Mouse (Mus musculus) left cerebral cortex, postnatal 4 days (tissue): ENCODE data around the gene Fam69b. TPM values are rescaled to one million over a fixed set of nuclear protein-coding genes. Genes with fewer than 3 reads are reported as not detected.
A peak's percentile ranks its signal among the peaks of the same experiment; 100 is the strongest.

ENCODE experiments used
- DNase-seq: peaks from one replicate; pipeline ENCODE4 v3.0.0-alpha.2; 2022
- intact Hi-C: fragments of 180-260 bp; cut with DNase I; formaldehyde crosslinking; loops from one replicate; pipeline ENCODE4 v1.15.1; 2025
- total RNA-seq, 2 experiments: library from RNA; stranded (reverse); gene quantifications; 2 replicates each; pipeline ENCODE4 v1.2.3; 2021

Gene Fam69b
- 10 to 100 TPM; 81.8 to 85.1 TPM for total RNA-seq

DNA sequence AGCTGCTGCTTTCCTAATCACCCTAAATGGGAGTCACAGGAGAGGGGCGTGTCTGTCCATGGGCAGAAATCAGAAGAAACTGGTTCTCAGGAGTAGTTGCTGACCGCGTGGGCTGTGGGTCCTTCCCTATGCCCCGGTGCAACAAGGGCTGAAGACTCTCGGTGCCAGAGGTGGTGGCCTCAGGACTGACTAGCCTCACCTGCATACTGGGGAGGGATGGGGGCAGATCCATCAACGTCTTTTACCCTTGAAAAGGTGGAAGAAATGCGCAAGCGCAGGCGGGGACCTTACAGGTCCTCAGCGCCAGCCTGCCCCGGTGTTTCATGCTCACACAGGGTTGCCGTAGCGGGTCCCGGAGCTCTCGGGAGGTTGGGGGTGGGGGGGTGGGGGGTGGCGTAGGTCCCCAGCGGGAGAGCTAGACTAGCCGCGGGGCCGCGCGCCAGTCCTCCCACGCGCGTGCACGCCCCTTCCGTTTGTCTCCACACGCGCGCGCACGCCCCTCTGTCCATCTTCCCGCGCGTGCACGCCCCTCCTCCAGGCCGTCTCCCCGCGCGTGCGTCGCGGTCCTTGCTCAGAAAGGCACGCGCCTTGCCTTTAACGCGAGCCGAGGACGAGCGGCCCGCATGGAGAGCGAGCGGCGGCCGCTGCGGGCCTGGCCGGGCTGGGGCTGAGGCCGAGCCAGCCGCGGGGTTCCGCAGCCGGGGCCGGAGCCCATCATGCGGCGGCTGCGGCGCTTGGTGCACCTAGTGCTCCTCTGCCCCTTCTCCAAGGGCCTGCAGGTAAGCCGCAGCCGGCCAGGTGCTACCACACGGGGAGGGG lies at the start of gene Fam69b:
Fam69b (plus strand) TSS at position 537 of the 819 bp plus-strand sequence.
- intact Hi-C loops = no loop called here
- peak; percentile 92 for DNase-seq

GRCm38 (mm10) chr2:26579714-26580113 lies 48.5 kb upstream of the Fam69b start, which contains the start of gene Egfl7:
Gene Egfl7, plus strand, starts transcription at chr2:26580014.
- intact Hi-C loops = no loop called here
- DNase-seq = no peak

- intact Hi-C loops = no loop called here
- no peak for DNase-seq
Measured at GRCm38 (mm10) chr2:26580751-26581150, 47.5 kb upstream of the Fam69b start.

DNA sequence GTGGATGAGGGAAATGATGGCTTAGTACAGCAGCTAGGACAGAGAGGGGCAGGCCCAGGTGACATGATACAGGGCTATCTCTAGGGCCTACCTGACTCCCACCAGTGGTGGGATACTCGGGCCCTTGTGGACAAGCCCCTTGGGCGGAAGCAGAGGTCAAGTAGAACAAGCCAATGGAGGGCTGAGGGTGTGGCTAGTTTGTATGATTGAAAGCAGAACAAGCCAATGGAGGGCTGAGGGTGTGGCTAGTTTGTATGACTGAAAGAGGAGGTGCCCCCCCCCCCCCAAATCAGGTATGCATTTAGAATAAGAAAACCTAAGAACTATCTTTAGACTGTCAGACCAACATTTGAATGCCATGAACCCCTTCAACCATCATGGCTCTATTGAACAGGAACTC lies 46.1 kb upstream of the Fam69b start:
- no peak for DNase-seq
- intact Hi-C loops = no loop called here

GRCm38 (mm10) chr2:26582741-26583140 lies 45.5 kb upstream of the Fam69b start:
- intact Hi-C loops = no loop called here
- peak; percentile 53 for DNase-seq

DNA sequence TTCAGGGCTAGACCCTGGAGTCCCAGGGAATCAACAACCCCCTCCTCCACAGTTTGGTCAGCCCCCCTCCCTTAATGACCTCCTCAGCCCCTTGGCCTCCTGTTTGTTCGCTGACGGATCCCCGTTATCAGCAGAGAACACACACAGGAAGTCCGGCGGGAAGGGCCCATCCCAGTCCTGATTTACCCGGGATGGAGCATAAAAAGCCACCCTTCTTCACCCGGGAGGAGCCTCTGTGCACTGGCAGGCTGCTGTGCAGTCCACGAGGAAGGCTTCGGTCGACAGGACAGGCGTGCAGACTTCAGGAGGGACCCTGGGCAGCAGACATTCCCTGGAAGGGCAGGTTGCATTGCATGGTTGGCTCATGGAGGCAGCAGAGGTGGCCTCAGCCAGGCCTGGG lies 44.6 kb upstream of the Fam69b start:
- DNase-seq = no peak
- intact Hi-C loops = no loop called here

GRCm38 (mm10) chr2:26585713-26586112 lies 42.5 kb upstream of the Fam69b start:
- DNase-seq = peak; percentile 39
- intact Hi-C loops = no loop called here

GRCm38 (mm10) chr2:26586294-26587043 lies 41.8 kb upstream of the Fam69b start, which contains the start of gene Gm20532:
Gene Gm20532, plus strand, starts transcription at chr2:26586639.
- intact Hi-C loops = no loop called here
- peak; percentile 83 for DNase-seq

DNA sequence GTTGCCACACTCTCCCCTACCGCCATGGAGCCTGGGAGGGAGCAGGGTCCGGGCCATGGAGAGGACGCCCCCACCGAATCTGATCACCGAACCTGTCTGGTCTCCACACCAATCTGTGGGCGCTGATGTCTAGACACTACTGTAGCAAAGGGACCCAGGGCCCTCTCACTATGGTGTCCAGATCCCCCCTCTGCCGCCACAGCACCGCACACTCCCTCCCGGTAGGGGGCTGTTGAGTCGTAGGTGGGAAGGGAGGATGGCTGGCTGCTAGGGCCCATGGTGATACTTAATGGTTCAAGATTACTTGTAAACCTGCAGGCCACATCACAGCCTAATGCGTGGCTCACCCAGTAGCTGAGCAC lies 41.2 kb upstream of the Fam69b start:
- intact Hi-C loops = no loop called here
- no peak for DNase-seq

GRCm38 (mm10) chr2:26588573-26588972 lies 39.7 kb upstream of the Fam69b start:
- intact Hi-C loops = no loop called here
- no peak for DNase-seq

DNA sequence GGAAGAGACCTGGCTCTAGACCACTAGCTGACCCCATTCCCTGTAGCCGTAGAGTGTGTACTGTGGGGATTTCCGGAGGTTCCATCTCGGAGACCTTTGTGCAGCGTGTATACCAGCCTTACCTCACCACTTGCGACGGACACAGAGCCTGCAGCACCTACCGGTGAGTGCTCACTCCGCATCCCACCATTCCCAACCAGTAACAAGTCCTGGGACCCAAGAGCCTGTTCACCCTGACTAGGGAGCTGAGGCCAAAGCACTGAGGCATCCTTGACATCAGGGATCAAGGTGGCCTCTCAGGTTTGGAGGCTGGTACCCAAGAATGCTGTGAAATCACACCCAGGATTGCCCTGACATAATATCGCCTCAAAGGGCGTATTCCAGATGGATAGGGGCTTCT lies 39.0 kb upstream of the Fam69b start:
- intact Hi-C loops = no loop called here
- DNase-seq = no peak

- intact Hi-C loops = no loop called here
- no peak for DNase-seq
Measured at GRCm38 (mm10) chr2:26590282-26590681, 38.0 kb upstream of the Fam69b start.

GRCm38 (mm10) chr2:26590962-26591361 lies 37.3 kb upstream of the Fam69b start:
- intact Hi-C loops = no loop called here
- peak; percentile 68 for DNase-seq

DNA sequence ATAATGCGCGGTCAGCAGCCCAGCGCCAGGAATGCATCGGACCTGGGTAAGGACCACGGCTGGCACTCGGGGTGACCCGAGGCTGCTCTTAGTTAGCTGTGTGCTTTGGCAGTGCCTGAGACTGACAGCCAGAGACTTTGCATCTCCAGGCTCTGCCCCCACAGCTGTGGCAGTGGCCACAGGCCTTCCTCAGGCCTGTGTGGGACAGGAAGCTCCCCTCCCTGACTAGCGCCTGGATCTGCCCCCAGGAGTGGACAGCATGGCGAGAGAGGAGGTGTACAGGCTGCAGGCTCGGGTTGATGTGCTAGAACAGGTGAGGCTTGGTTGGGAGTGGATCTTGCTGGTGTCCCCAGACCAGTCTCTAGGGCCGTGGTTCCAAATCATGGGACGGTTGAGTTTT lies 36.8 kb upstream of the Fam69b start:
- intact Hi-C loops = no loop called here
- DNase-seq = no peak

- DNase-seq = no peak
- intact Hi-C loops = no loop called here
Measured at GRCm38 (mm10) chr2:26593211-26594021, 34.8 kb upstream of the Fam69b start.

DNA sequence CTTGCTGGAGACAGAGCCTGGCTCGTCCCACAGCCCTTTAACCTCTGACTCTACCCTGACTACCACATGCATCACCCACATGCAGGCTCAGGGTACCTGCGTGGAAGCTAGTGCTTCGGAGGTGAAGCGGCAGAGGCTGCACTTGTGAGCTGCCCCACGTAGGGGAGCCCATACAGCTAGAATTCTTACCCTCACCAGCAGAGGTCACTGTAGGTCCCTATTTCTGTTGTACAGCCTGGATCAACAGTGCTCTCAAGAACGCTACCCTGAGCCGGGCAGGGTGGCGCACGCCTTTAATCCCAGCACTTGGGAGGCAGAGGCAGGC lies 34.3 kb upstream of the Fam69b start:
- DNase-seq = no peak
- intact Hi-C loops = no loop called here

- intact Hi-C loops = no loop called here
- DNase-seq = no peak
Measured at GRCm38 (mm10) chr2:26594461-26594933, 33.8 kb upstream of the Fam69b start.

- intact Hi-C loops = no loop called here
- DNase-seq = no peak
Measured at GRCm38 (mm10) chr2:26594934-26595724, 33.1 kb upstream of the Fam69b start.

- no peak for DNase-seq
- intact Hi-C loops = no loop called here
Measured at GRCm38 (mm10) chr2:26595725-26596435, 32.4 kb upstream of the Fam69b start.

- intact Hi-C loops = no loop called here
- DNase-seq = no peak
Measured at GRCm38 (mm10) chr2:26596898-26597297, 31.4 kb upstream of the Fam69b start.
